8 mouse cellular contexts compared by ENCODE assay signal in genomic region chr15:89197056-89197455, GRCm38 (mm10). TPM values are rescaled to one million over a fixed set of nuclear protein-coding genes. Genes with fewer than 3 reads are reported as not detected.
A peak's percentile ranks its signal among the peaks of the same experiment; 100 is the strongest.
DNase-seq lines count a peak whose midpoint lies in the region; ATAC-seq and TF ChIP-seq lines count a peak whose summit lies in the region.

No protein-coding gene starts in this region.

- H3K27ac ChIP-seq in heart, embryonic 10.5 days = peak overlapping the region; percentile 100
- no peak overlapping the region for H3K27ac ChIP-seq in CH12.LX (ENCODE audit: insufficient read depth, low read depth)
- peak overlapping the region; percentile 97; the same call in 1 of the 2 replicates for H3K27ac ChIP-seq in forebrain, embryonic 13.5 days
- H3K27ac ChIP-seq in liver, embryonic 14.5 days = peak overlapping the region; percentile 49; the same call in 1 of the 2 replicates

- peak overlapping the region; percentile 65 for H3K9ac ChIP-seq in CH12.LX (ENCODE audit: insufficient read depth, low read depth)
- H3K9ac ChIP-seq in forebrain, embryonic 13.5 days = peak overlapping the region; percentile 98
- H3K9ac ChIP-seq in liver, embryonic 14.5 days (replicated peaks) = peak overlapping the region; percentile 63

- intact Hi-C loops in heart, postnatal 10 days (cut with DNase I) = loop anchor here (5.0 kb wide), 1 partner anchor 75 kb away; the partner anchor contains the start of gene Tubgcp6

- H3K36me3 ChIP-seq in heart, embryonic 10.5 days = no peaks in the 10 kb centered on the region
- H3K36me3 ChIP-seq in CH12.LX (replicated peaks in 1 of 2; ENCODE audit: control insufficient read depth in 1 of 2, insufficient read depth in 1 of 2, low read length in 1 of 2) = peaks cover 0 to 14% of the 10 kb centered on the region in 2 experiments
- H3K36me3 ChIP-seq in forebrain, embryonic 13.5 days (ENCODE audit: poor library complexity, severe bottlenecking) = peaks cover 7% of the 10 kb centered on the region; the same call in 1 of the 2 replicates
- H3K36me3 ChIP-seq in liver, embryonic 14.5 days (replicated peaks; ENCODE audit: control insufficient read depth, insufficient read depth, low read depth) = no peaks in the 10 kb centered on the region

- WGBS in heart, embryonic 10.5 days = 69% methylated on average over 15 of the region's 15 CpGs
- 67% methylated on average over 15 of the region's 15 CpGs for WGBS in forebrain, embryonic 13.5 days
- 69% methylated on average over 15 of the region's 15 CpGs for WGBS in liver, embryonic 14.5 days (ENCODE audit: insufficient replicate concordance)

- no peaks in the 10 kb centered on the region for H3K9me3 ChIP-seq in heart, embryonic 10.5 days
- no peaks in the 10 kb centered on the region for H3K9me3 ChIP-seq in CH12.LX (replicated peaks; ENCODE audit: low read length)
- H3K9me3 ChIP-seq in forebrain, embryonic 13.5 days (replicated peaks) = 0 out of 2 replicates have a peak, but pooled peaks cover 3% of the 10 kb centered on the region
- no peaks in the 10 kb centered on the region for H3K9me3 ChIP-seq in liver, embryonic 14.5 days (ENCODE audit: control insufficient read depth, low read length)

- TF ChIP-seq RAD21 in CH12.LX (IDR thresholded peaks at IDR 0.05; ENCODE audit: low read depth, low read length) = no peak

- dilution Hi-C loops in CH12.LX (cut with MboI; ENCODE audit: extremely low pct_ligation_motif_present, extremely low pct_unique_long_range_greater_than_20kb, low sequenced_read_pairs) = no loop called here

- TF ChIP-seq CTCF in CH12.LX (conservative IDR thresholded peaks at IDR 0.05 in 1 of 2, IDR thresholded peaks at IDR 0.05 in 1 of 2; ENCODE audit: low read depth in 2 of 2, low read length in 2 of 2) = no peak
- TF ChIP-seq CTCF in liver, embryonic 14.5 days (IDR thresholded peaks at IDR 0.05; ENCODE audit: low read depth) = no peak

- no peak for TF ChIP-seq EP300 in CH12.LX (IDR thresholded peaks at IDR 0.05; ENCODE audit: low read length)
- TF ChIP-seq EP300 in liver, embryonic 14.5 days (IDR thresholded peaks at IDR 0.05; ENCODE audit: low read depth) = no peak

- no peak for TF ChIP-seq POLR2A in CH12.LX (IDR thresholded peaks at IDR 0.05; ENCODE audit: low read depth, low read length)

- H3K4me2 ChIP-seq in CH12.LX (ENCODE audit: insufficient read depth, low read depth, poor library complexity, severe bottlenecking) = peak overlapping the region; percentile 75
- H3K4me2 ChIP-seq in forebrain, embryonic 13.5 days = peak overlapping the region; percentile 76
- peak overlapping the region; percentile 78 for H3K4me2 ChIP-seq in liver, embryonic 14.5 days (ENCODE audit: low read depth)

- H3K27me3 ChIP-seq in heart, embryonic 10.5 days (ENCODE audit: insufficient read depth, poor library complexity, severe bottlenecking) = no peaks in the 10 kb centered on the region
- H3K27me3 ChIP-seq in CH12.LX (replicated peaks) = no peaks in the 10 kb centered on the region
- H3K27me3 ChIP-seq in forebrain, embryonic 13.5 days = no peaks in the 10 kb centered on the region
- H3K27me3 ChIP-seq in liver, embryonic 14.5 days (ENCODE audit: control insufficient read depth, insufficient read depth, low read length) = no peaks in the 10 kb centered on the region

- peak overlapping the region; percentile 99 for H3K4me3 ChIP-seq in heart, embryonic 10.5 days
- H3K4me3 ChIP-seq in CH12.LX (replicated peaks in 1 of 3; ENCODE audit: low read depth in 2 of 3, low read length in 2 of 3, poor library complexity in 1 of 3) = peak overlapping the region; percentile 61 to 98 (median 88)
- H3K4me3 ChIP-seq in forebrain, embryonic 13.5 days = peak overlapping the region; percentile 93
- H3K4me3 ChIP-seq in liver, embryonic 14.5 days (ENCODE audit: insufficient read depth in 1 of 2, low read depth in 2 of 2, low read length in 2 of 2) = peak overlapping the region; percentile 85 to 94; a peak in 3 of 4 replicates

- peak; percentile 68 for DNase-seq in heart, embryonic 10.5 days (ENCODE audit: low spot score)
- DNase-seq in heart, postnatal 10 days = no peak
- no peak for DNase-seq in CH12.LX (ENCODE audit: extremely low read depth)
- no peak for DNase-seq in liver, embryonic 14.5 days (ENCODE audit: low read depth in 3 of 3, low spot score in 3 of 3)
- no peak for DNase-seq in ovary, postnatal 10 days (ENCODE audit: low spot score)
- DNase-seq in thymus, postnatal 10 days (ENCODE audit: low spot score in 2 of 2) = no peak
- no peak for DNase-seq in thymus, postnatal 0 days (ENCODE audit: low spot score)

- H3K79me2 ChIP-seq in CH12.LX (replicated peaks; ENCODE audit: control insufficient read depth, extremely low read depth, insufficient read depth, poor library complexity, severe bottlenecking) = no peaks in the 10 kb centered on the region

- ATAC-seq in forebrain, embryonic 13.5 days = no peak
- no peak for ATAC-seq in liver, embryonic 14.5 days (ENCODE audit: insufficient read depth)

- in situ Hi-C loops in CH12.LX (cut with MboI; ENCODE audit: low pct_ligation_motif_present, low pct_unique_long_range_greater_than_20kb, low sequenced_read_pairs) = no loop called here

- peaks cover 23% of the 10 kb centered on the region for H3K4me1 ChIP-seq in heart, embryonic 10.5 days
- peaks cover 3 to 16% of the 10 kb centered on the region in 2 experiments for H3K4me1 ChIP-seq in CH12.LX (ENCODE audit: control insufficient read depth in 1 of 2, insufficient read depth in 2 of 2)
- H3K4me1 ChIP-seq in forebrain, embryonic 13.5 days = peaks cover 16% of the 10 kb centered on the region
- peaks cover 14% of the 10 kb centered on the region in 2 experiments for H3K4me1 ChIP-seq in liver, embryonic 14.5 days (replicated peaks; ENCODE audit: control insufficient read depth in 2 of 2, insufficient read depth in 2 of 2, low read length in 1 of 2)

TF ChIP-seq in CH12.LX, 34 proteins besides CTCF, POLR2A, EP300 and RAD21 (continues in another document):
- TF ChIP-seq MAZ (IDR thresholded peaks at IDR 0.05; ENCODE audit: low read depth, low read length) (no peak), MXI1 (IDR thresholded peaks at IDR 0.05; ENCODE audit: low read depth, low read length) (no peak), TCF12 (IDR thresholded peaks at IDR 0.05; ENCODE audit: low read depth, low read length) (no peak)

RNA-seq across cellular contexts. Expression of gene Dennd6b, which starts 0.8 kb away (rescaled TPM):
- 23.1 and 23.5 TPM in 2 replicates for polyA plus RNA-seq in heart, embryonic 10.5 days (2016; fragmentation: Nextera tagmentation; extraction: Ambion mirVana)
- 1 to 10 TPM; 8.6 TPM for total RNA-seq in heart, postnatal 10 days (2021)
- 6.6 and 9.0 TPM in 2 replicates for total RNA-seq in CH12.LX (2012; rRNA removed)
- total RNA-seq in CH12.LX (2014; rRNA removed) = 4.1 and 4.5 TPM in 2 replicates
- 8.8 and 9.1 TPM in 2 replicates for polyA plus RNA-seq in CH12.LX (2012; ENCODE audit: insufficient read length, low read depth)
- 40.7 and 47.7 TPM in 2 replicates for polyA plus RNA-seq in forebrain, embryonic 13.5 days (2015; fragmentation: Nextera tagmentation; extraction: Ambion mirVana)
- 4.5 TPM in 2 replicates for polyA plus RNA-seq in liver, embryonic 14.5 days (2012; rRNA removed)
- 1.6 and 2.4 TPM in 2 replicates for polyA plus RNA-seq in liver, embryonic 14.5 days (2014; fragmentation: Nextera tagmentation; extraction: Ambion mirVana)
- polyA plus RNA-seq in thymus, postnatal 0 days (2015; fragmentation: Nextera tagmentation; extraction: Ambion mirVana) = 13.5 and 14.2 TPM in 2 replicates

RNA-seq across cellular contexts. Expression of gene Ppp6r2, which starts 14.3 kb away (rescaled TPM):
- polyA plus RNA-seq in heart, embryonic 10.5 days (2016; fragmentation: Nextera tagmentation; extraction: Ambion mirVana) = 12.4 and 23.5 TPM in 2 replicates
- total RNA-seq in heart, postnatal 10 days (2021) = 10 to 100 TPM; 59.5 to 60.6 TPM
- total RNA-seq in CH12.LX (2012; rRNA removed) = 10.0 and 14.7 TPM in 2 replicates
- total RNA-seq in CH12.LX (2014; rRNA removed) = 5.8 and 8.7 TPM in 2 replicates
- 6.8 and 10.3 TPM in 2 replicates for polyA plus RNA-seq in CH12.LX (2012; ENCODE audit: insufficient read length, low read depth)
- polyA plus RNA-seq in forebrain, embryonic 13.5 days (2015; fragmentation: Nextera tagmentation; extraction: Ambion mirVana) = 68.5 and 71.7 TPM in 2 replicates
- 11.6 and 15.3 TPM in 2 replicates for polyA plus RNA-seq in liver, embryonic 14.5 days (2012; rRNA removed)
- 17.7 and 19.5 TPM in 2 replicates for polyA plus RNA-seq in liver, embryonic 14.5 days (2014; fragmentation: Nextera tagmentation; extraction: Ambion mirVana)
- 30.8 and 38.2 TPM in 2 replicates for polyA plus RNA-seq in thymus, postnatal 0 days (2015; fragmentation: Nextera tagmentation; extraction: Ambion mirVana)

RNA-seq across cellular contexts. Expression of gene Plxnb2, which starts 16.5 kb away (rescaled TPM):
- polyA plus RNA-seq in heart, embryonic 10.5 days (2016; fragmentation: Nextera tagmentation; extraction: Ambion mirVana) = 106 and 117 TPM in 2 replicates
- 100 to 1,000 TPM; 115 to 145 TPM for total RNA-seq in heart, postnatal 10 days (2021)
- 40.1 and 51.5 TPM in 2 replicates for total RNA-seq in CH12.LX (2012; rRNA removed)
- 2.7 and 2.9 TPM in 2 replicates for total RNA-seq in CH12.LX (2014; rRNA removed)
- polyA plus RNA-seq in CH12.LX (2012; ENCODE audit: insufficient read length, low read depth) = 4.3 and 4.5 TPM in 2 replicates
- polyA plus RNA-seq in forebrain, embryonic 13.5 days (2015; fragmentation: Nextera tagmentation; extraction: Ambion mirVana) = 101 and 130 TPM in 2 replicates
- polyA plus RNA-seq in liver, embryonic 14.5 days (2012; rRNA removed) = 21.6 and 23.7 TPM in 2 replicates
- 16.4 and 18.3 TPM in 2 replicates for polyA plus RNA-seq in liver, embryonic 14.5 days (2014; fragmentation: Nextera tagmentation; extraction: Ambion mirVana)
- 19.0 and 19.4 TPM in 2 replicates for polyA plus RNA-seq in thymus, postnatal 0 days (2015; fragmentation: Nextera tagmentation; extraction: Ambion mirVana)

RNA-seq across cellular contexts. Expression of gene Mapk11, which starts 47.6 kb away (rescaled TPM):
- polyA plus RNA-seq in heart, embryonic 10.5 days (2016; fragmentation: Nextera tagmentation; extraction: Ambion mirVana) = 4.2 and 4.8 TPM in 2 replicates
- total RNA-seq in heart, postnatal 10 days (2021) = 1 to 10 TPM; 4.1 to 4.8 TPM
- total RNA-seq in CH12.LX (2012; rRNA removed) (7.4 and 11.4 TPM in 2 replicates), CH12.LX (2014; rRNA removed) (3.5 and 3.9 TPM in 2 replicates)
- 5.2 and 5.3 TPM in 2 replicates for polyA plus RNA-seq in CH12.LX (2012; ENCODE audit: insufficient read length, low read depth)
- 43.0 and 45.5 TPM in 2 replicates for polyA plus RNA-seq in forebrain, embryonic 13.5 days (2015; fragmentation: Nextera tagmentation; extraction: Ambion mirVana)
- polyA plus RNA-seq in liver, embryonic 14.5 days (2012; rRNA removed) = 0.84 TPM in 2 replicates
- 0.49 and 0.83 TPM in 2 replicates for polyA plus RNA-seq in liver, embryonic 14.5 days (2014; fragmentation: Nextera tagmentation; extraction: Ambion mirVana)
- 4.9 and 5.6 TPM in 2 replicates for polyA plus RNA-seq in thymus, postnatal 0 days (2015; fragmentation: Nextera tagmentation; extraction: Ambion mirVana)

RNA-seq across cellular contexts. Expression of gene Mapk12, which starts 56.6 kb away (rescaled TPM):
- polyA plus RNA-seq in heart, embryonic 10.5 days (2016; fragmentation: Nextera tagmentation; extraction: Ambion mirVana) = 25.4 and 26.4 TPM in 2 replicates
- 10 to 100 TPM; 23.8 to 24.8 TPM for total RNA-seq in heart, postnatal 10 days (2021)
- 0.17 and 0.21 TPM in 2 replicates for total RNA-seq in CH12.LX (2012; rRNA removed)
- total RNA-seq in CH12.LX (2014; rRNA removed) = not detected in 2 replicates
- polyA plus RNA-seq in CH12.LX (2012; ENCODE audit: insufficient read length, low read depth) = 0.14 TPM in 1 of 2 replicates, not detected in the other
- polyA plus RNA-seq in forebrain, embryonic 13.5 days (2015; fragmentation: Nextera tagmentation; extraction: Ambion mirVana) = 9.1 and 11.7 TPM in 2 replicates
- polyA plus RNA-seq in liver, embryonic 14.5 days (2012; rRNA removed) = 1.7 and 1.8 TPM in 2 replicates
- polyA plus RNA-seq in liver, embryonic 14.5 days (2014; fragmentation: Nextera tagmentation; extraction: Ambion mirVana) = 1.1 TPM in 2 replicates
- polyA plus RNA-seq in thymus, postnatal 0 days (2015; fragmentation: Nextera tagmentation; extraction: Ambion mirVana) = 1.2 TPM in 2 replicates
